Mouse (Mus musculus) MEL (cell line): ENCODE data around the gene Sdhaf1.

Source experiments
- BHLHE40 ChIP-seq: IDR thresholded peaks from 2 replicates; pipeline ENCODE4 v1.6.1; 2012; ENCODE audit warnings: low read depth, mild to moderate bottlenecking, inconsistent platforms, low read length, improper control_type of control experiment, borderline replicate concordance
- CTCF ChIP-seq, 3 experiments: IDR thresholded peaks in 2 of 3; conservative IDR thresholded peaks in 1 of 3; 2 replicates each; pipeline ENCODE4 v1.5.1; 2011 to 2012; ENCODE audit warnings: low read length in 3 of 3, low read depth in 2 of 3, mild to moderate bottlenecking in 2 of 3, improper control_type of control experiment in 1 of 3, inconsistent platforms in 1 of 3, mixed read lengths in 1 of 3, moderate library complexity in 1 of 3; ENCODE audit not compliant: control insufficient read depth in 1 of 3, insufficient read depth in 1 of 3, poor library complexity in 1 of 3, severe bottlenecking in 1 of 3
- E2F4 ChIP-seq: IDR thresholded peaks from 2 replicates; pipeline ENCODE4 v1.6.1; 2011; ENCODE audit warnings: low read depth, low read length, improper control_type of control experiment, borderline replicate concordance
- EP300 ChIP-seq, 2 experiments: IDR thresholded peaks; 2 replicates each; pipeline ENCODE4 v1.6.1; 2011; ENCODE audit warnings: improper control_type of control experiment in 2 of 2, low read length in 2 of 2, low read depth in 1 of 2, mild to moderate bottlenecking in 1 of 2
- GATA1 ChIP-seq: IDR thresholded peaks from 2 replicates; pipeline ENCODE4 v1.6.1; 2011; ENCODE audit warnings: low read depth, low read length, improper control_type of control experiment
- MYC ChIP-seq: IDR thresholded peaks from 2 replicates; pipeline ENCODE4 v1.6.1; 2011; ENCODE audit warnings: low read depth, mild to moderate bottlenecking, low read length, improper control_type of control experiment, moderate library complexity
- POLR2A ChIP-seq, 2 experiments: IDR thresholded peaks; 2 replicates each; pipeline ENCODE4 v1.6.1; 2011 to 2012; ENCODE audit warnings: low read length in 2 of 2, mild to moderate bottlenecking in 2 of 2, control low read depth in 1 of 2, improper control_type of control experiment in 1 of 2, low read depth in 1 of 2, moderate library complexity in 1 of 2; ENCODE audit not compliant: control insufficient read depth in 1 of 2, insufficient read depth in 1 of 2, poor library complexity in 1 of 2
- SMC3 ChIP-seq: IDR thresholded peaks from 2 replicates; pipeline ENCODE4 v1.6.1; 2011; ENCODE audit warnings: low read depth, low read length, improper control_type of control experiment

DNA sequence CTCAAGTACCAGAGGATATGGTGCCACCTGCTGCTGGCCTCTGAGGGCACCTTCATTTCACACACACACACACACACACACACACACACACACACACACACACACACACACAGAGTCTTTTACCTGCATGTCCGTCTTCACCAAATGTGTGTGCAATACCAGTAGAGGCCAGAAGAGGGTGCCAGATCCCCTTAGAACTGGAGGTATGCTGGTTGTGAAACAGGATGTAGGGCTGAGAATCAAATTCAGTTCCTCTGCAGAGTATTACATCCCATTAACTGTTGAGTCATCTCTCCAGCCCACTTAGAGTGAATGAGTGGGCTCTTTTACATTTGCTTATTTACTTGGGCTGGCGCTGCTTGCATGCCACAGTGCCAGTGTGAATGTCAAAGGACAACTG, 1.7 kb upstream of the Sdhaf1 start:
- TF ChIP-seq GATA1 (no peak), POLR2A (IDR thresholded peaks at IDR 0.05; ENCODE audit: control insufficient read depth in 1 of 2, insufficient read depth in 1 of 2, low read depth in 1 of 2, low read length in 2 of 2, poor library complexity in 1 of 2) (no peak), CTCF (IDR thresholded peaks at IDR 0.05 in 2 of 3, conservative IDR thresholded peaks at IDR 0.05 in 1 of 3; ENCODE audit: control insufficient read depth in 1 of 3, insufficient read depth in 1 of 3, low read depth in 2 of 3, low read length in 3 of 3, poor library complexity in 1 of 3, severe bottlenecking in 1 of 3) (peak; percentile 66 to 75 (median 67)), EP300 (IDR thresholded peaks at IDR 0.05; ENCODE audit: low read depth in 1 of 2, low read length in 2 of 2) (no peak), BHLHE40 (no peak), SMC3 (peak; percentile 61), E2F4 (no peak), MYC (no peak)
